13 mouse cellular contexts compared by ENCODE assay signal in the genomic region with DNA sequence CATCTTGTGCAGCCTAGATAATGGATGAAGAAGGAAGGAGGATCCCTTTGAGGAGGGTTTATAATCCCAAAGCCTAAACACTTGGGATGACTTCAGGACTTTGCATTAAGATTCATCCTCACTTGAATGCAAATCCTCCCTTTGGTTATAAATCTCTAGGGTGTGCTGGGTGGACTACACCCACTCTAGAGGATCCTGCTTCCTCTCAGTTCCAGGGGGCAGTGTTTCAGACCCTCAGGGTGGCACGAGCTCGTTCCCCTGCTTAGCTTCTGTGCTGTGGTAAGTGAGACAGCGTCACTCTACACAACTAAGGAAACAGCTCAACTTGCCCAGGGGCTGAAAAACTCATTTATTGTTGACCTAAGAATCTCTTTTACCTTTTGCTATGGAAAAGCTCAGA. TPM values are rescaled to one million over a fixed set of nuclear protein-coding genes. Genes with fewer than 3 reads are reported as not detected.
DNase-seq lines count a peak whose midpoint lies in the region; ATAC-seq and TF ChIP-seq lines count a peak whose summit lies in the region.
"Had no signal": no experiment of that assay in that cellular context is flagged by ENCODE, and none has a peak within 500 bp of the region (broad histone marks: within the 10 kb centered on the region; RNA-seq: fewer than 3 reads in every experiment).

No protein-coding gene starts in this region.

- H3K27me3 ChIP-seq in kidney, embryonic 14.5 days (ENCODE audit: control insufficient read depth, insufficient read depth, low read length), result no peaks in the 10 kb centered on the region
- no peaks in the 10 kb centered on the region for H3K27me3 ChIP-seq in Patski
- H3K27me3 ChIP-seq in embryonic facial prominence, embryonic 15.5 days, result peaks cover 12% of the 10 kb centered on the region
- no peaks in the 10 kb centered on the region; the same call in 1 of the 2 replicates for H3K27me3 ChIP-seq in liver, embryonic 14.5 days (ENCODE audit: control insufficient read depth, insufficient read depth, low read length)
- peaks cover 20% of the 10 kb centered on the region for H3K27me3 ChIP-seq in hindbrain, embryonic 13.5 days

- H3K4me1 ChIP-seq in kidney, embryonic 14.5 days (ENCODE audit: control insufficient read depth, insufficient read depth, low read length), result peaks cover 17% of the 10 kb centered on the region; the same call in 1 of the 2 replicates
- H3K4me1 ChIP-seq in embryonic facial prominence, embryonic 15.5 days, result peaks cover 31% of the 10 kb centered on the region
- H3K4me1 ChIP-seq in liver, embryonic 14.5 days (replicated peaks; ENCODE audit: control insufficient read depth in 2 of 2, insufficient read depth in 2 of 2, low read length in 1 of 2), result peaks cover 0 to 10% of the 10 kb centered on the region in 2 experiments; a peak in 2 of 4 replicates
- H3K4me1 ChIP-seq in hindbrain, embryonic 13.5 days (replicated peaks), result peaks cover 16% of the 10 kb centered on the region

- POLR2A ChIA-PET in Patski (lab: Charles Lee), result interaction anchor here (0.5 to 0.8 kb wide), 2 partner anchors 14 to 30 kb away, joined by 3 read pairs; no protein-coding TSS in a partner anchor

- no peak for TF ChIP-seq EP300 in liver, embryonic 14.5 days (IDR thresholded peaks at IDR 0.05; ENCODE audit: low read depth)

- no peak overlapping the region for H3K9ac ChIP-seq in kidney, embryonic 14.5 days (ENCODE audit: low read depth, low read length)
- H3K9ac ChIP-seq in embryonic facial prominence, embryonic 15.5 days, result no peak overlapping the region
- H3K9ac ChIP-seq in liver, embryonic 14.5 days (replicated peaks), result no peak overlapping the region
- no peak overlapping the region for H3K9ac ChIP-seq in hindbrain, embryonic 13.5 days
- H3K9ac ChIP-seq: midbrain, embryonic 12.5 days had no signal

- CTCF ChIA-PET in Patski (lab: Charles Lee), result interaction anchor here (1.0 to 3.0 kb wide), 8 partner anchors 11 to 663 kb away, joined by 3 to 9 read pairs (median 4); no protein-coding TSS in a partner anchor

- H3K4me3 ChIP-seq in kidney, embryonic 14.5 days (ENCODE audit: low read length), result no peak overlapping the region
- no peak overlapping the region for H3K4me3 ChIP-seq in embryonic facial prominence, embryonic 15.5 days (replicated peaks)
- H3K4me3 ChIP-seq in liver, embryonic 14.5 days (ENCODE audit: insufficient read depth in 1 of 2, low read depth in 2 of 2, low read length in 2 of 2), result no peak overlapping the region
- no peak overlapping the region for H3K4me3 ChIP-seq in hindbrain, embryonic 13.5 days
- H3K4me3 ChIP-seq: midbrain, embryonic 12.5 days had no signal

- TF ChIP-seq CTCF in Patski (IDR thresholded peaks at IDR 0.05), result no peak
- TF ChIP-seq CTCF in liver, embryonic 14.5 days (IDR thresholded peaks at IDR 0.05; ENCODE audit: low read depth), result no peak

- in situ Hi-C loops in Patski (cut with MboI; ENCODE audit: low pct_unique_long_range_greater_than_20kb), result loop anchor here (5.0 kb wide), 1 partner anchor 99 kb away; a partner anchor contains a TSS

- H3K27ac ChIP-seq in kidney, embryonic 14.5 days (ENCODE audit: low read depth, low read length), result peak overlapping the region; percentile 53; the same call in 1 of the 2 replicates
- no peak overlapping the region for H3K27ac ChIP-seq in embryonic facial prominence, embryonic 15.5 days (replicated peaks)
- H3K27ac ChIP-seq in liver, embryonic 14.5 days, result no peak overlapping the region
- H3K27ac ChIP-seq in hindbrain, embryonic 13.5 days, result no peak overlapping the region
- H3K27ac ChIP-seq: midbrain, embryonic 12.5 days had no signal

- H3K36me3 ChIP-seq in kidney, embryonic 14.5 days (ENCODE audit: control insufficient read depth, insufficient read depth, low read length), result no peaks in the 10 kb centered on the region
- H3K36me3 ChIP-seq in embryonic facial prominence, embryonic 15.5 days, result no peaks in the 10 kb centered on the region
- H3K36me3 ChIP-seq in liver, embryonic 14.5 days (replicated peaks; ENCODE audit: control insufficient read depth, insufficient read depth, low read depth), result no peaks in the 10 kb centered on the region
- no peaks in the 10 kb centered on the region for H3K36me3 ChIP-seq in hindbrain, embryonic 13.5 days
- H3K36me3 ChIP-seq: heart, embryonic 10.5 days; midbrain, embryonic 12.5 days had no signal

- peak overlapping the region; percentile 51 for H3K4me2 ChIP-seq in kidney, embryonic 14.5 days (replicated peaks; ENCODE audit: low read depth, low read length)
- H3K4me2 ChIP-seq in embryonic facial prominence, embryonic 15.5 days (replicated peaks), result peak overlapping the region; percentile 54; the same call in 1 of the 2 replicates
- 0 out of 2 replicates have a peak overlapping the region, but pooled peaks have one; percentile 8 for H3K4me2 ChIP-seq in liver, embryonic 14.5 days (ENCODE audit: low read depth)
- no peak overlapping the region for H3K4me2 ChIP-seq in hindbrain, embryonic 13.5 days
- H3K4me2 ChIP-seq: midbrain, embryonic 12.5 days had no signal

- no peaks in the 10 kb centered on the region for H3K9me3 ChIP-seq in kidney, embryonic 14.5 days (ENCODE audit: control insufficient read depth, low read length)
- H3K9me3 ChIP-seq in embryonic facial prominence, embryonic 15.5 days (replicated peaks), result no peaks in the 10 kb centered on the region
- H3K9me3 ChIP-seq in liver, embryonic 14.5 days (ENCODE audit: control insufficient read depth, low read length), result no peaks in the 10 kb centered on the region
- no peaks in the 10 kb centered on the region for H3K9me3 ChIP-seq in hindbrain, embryonic 13.5 days
- H3K9me3 ChIP-seq: heart, embryonic 10.5 days; midbrain, embryonic 12.5 days had no signal

- ATAC-seq in kidney, embryonic 14.5 days (ENCODE audit: low FRiP score, low TSS enrichment), result 0 out of 2 replicates have a peak, but pooled peaks have one; percentile 37
- peak; percentile 28 for ATAC-seq in Patski
- ATAC-seq in embryonic facial prominence, embryonic 15.5 days (ENCODE audit: insufficient number of reproducible peaks, low FRiP score, low TSS enrichment, low read depth), result no peak
- no peak for ATAC-seq in liver, embryonic 14.5 days (ENCODE audit: insufficient read depth)
- no peak for ATAC-seq in hindbrain, embryonic 13.5 days (ENCODE audit: low FRiP score)

- DNase-seq in kidney, postnatal 25 days, result no peak
- no peak for DNase-seq in Patski (ENCODE audit: low read depth, low spot score)
- DNase-seq in liver, embryonic 14.5 days (ENCODE audit: low read depth in 3 of 3, low spot score in 3 of 3), result no peak
- DNase-seq in layer of hippocampus, adult 9-11 months, result no peak
- DNase-seq: adrenal gland, postnatal 10 days; cerebellum, postnatal 36 days; left cerebral cortex, postnatal 4 days; retina, postnatal 1 day had no signal

- 14% methylated on average over 3 of the region's 3 CpGs for WGBS in kidney, embryonic 14.5 days
- WGBS in embryonic facial prominence, embryonic 15.5 days, result 28% methylated on average over 3 of the region's 3 CpGs
- WGBS in liver, embryonic 14.5 days (ENCODE audit: insufficient replicate concordance), result 23% methylated on average over 3 of the region's 3 CpGs
- 64% methylated on average over 3 of the region's 3 CpGs for WGBS in hindbrain, embryonic 13.5 days

RNA-seq across cellular contexts. Expression of a gene that starts 1.8 kb away (rescaled TPM):
- polyA plus RNA-seq in kidney, embryonic 14.5 days (2014; fragmentation: Nextera tagmentation; extraction: Ambion mirVana), result 12.8 and 23.9 TPM in 2 replicates
- 19.0 TPM for polyA plus RNA-seq in Patski (2021)
- polyA plus RNA-seq in embryonic facial prominence, embryonic 15.5 days (2015; fragmentation: Nextera tagmentation; extraction: Ambion mirVana), result 18.8 and 19.1 TPM in 2 replicates
- 2.2 and 3.1 TPM in 2 replicates for polyA plus RNA-seq in liver, embryonic 14.5 days (2012; rRNA removed)
- 4.3 and 4.9 TPM in 2 replicates for polyA plus RNA-seq in liver, embryonic 14.5 days (2014; fragmentation: Nextera tagmentation; extraction: Ambion mirVana)
- polyA plus RNA-seq in hindbrain, embryonic 13.5 days (2015; fragmentation: Nextera tagmentation; extraction: Ambion mirVana), result 4.5 and 5.8 TPM in 2 replicates

Comparison
In these comparisons a context has a peak if more than half of its experiments do, and no peak if none do; other contexts are left out.
1. ATAC-seq: peak in kidney, embryonic 14.5 days (single experiment) and Patski (single experiment); none in embryonic facial prominence, embryonic 15.5 days (single experiment), liver, embryonic 14.5 days (single experiment) and hindbrain, embryonic 13.5 days (single experiment).